Mouse (Mus musculus): ENCODE results near the gene Papss2. TPM values are rescaled to one million over a fixed set of nuclear protein-coding genes. Genes with fewer than 3 reads are reported as not detected.

The Papss2 gene
- total RNA-seq, 2 experiments from 2014 or later = 14.7 to 15.1 TPM

DNA sequence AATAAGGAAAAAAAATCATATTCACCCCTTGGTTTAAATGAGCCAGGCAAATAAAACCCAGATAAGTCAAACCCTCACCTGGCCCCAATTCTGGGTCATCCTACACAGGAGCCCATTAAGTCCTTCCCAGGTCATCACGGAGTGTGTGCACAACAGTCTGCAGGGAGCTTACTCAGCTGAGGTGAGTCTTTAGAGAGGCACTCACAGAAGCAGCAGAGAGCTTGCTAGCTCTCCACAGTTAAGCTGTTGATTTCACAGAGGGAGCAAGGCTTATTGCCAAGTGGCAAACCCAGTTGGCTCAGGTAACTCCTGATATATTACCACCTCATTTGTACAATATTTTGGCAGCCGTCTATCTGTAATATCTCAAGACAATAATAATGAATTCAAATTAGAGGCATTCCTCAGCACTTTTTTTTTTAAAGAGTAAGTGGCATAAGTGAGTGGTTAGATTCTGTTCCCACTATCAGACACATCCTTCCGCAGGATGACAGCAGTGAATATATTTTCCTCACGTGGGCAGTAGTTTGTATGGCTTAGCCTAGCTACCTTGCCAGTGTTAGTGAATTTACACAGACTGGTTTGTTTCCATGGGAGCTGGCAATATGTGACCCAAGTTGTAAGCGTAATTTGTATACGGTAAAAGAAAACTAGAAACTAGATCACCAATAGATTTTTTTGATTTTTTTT, 9.1 kb downstream of the Papss2 start:
- no peak for DNase-seq (ENCODE audit: low spot score in 2 of 2)
- H3K27ac ChIP-seq = no peak overlapping the region
- TF ChIP-seq CTCF (conservative IDR thresholded peaks at IDR 0.05) = no peak

DNA sequence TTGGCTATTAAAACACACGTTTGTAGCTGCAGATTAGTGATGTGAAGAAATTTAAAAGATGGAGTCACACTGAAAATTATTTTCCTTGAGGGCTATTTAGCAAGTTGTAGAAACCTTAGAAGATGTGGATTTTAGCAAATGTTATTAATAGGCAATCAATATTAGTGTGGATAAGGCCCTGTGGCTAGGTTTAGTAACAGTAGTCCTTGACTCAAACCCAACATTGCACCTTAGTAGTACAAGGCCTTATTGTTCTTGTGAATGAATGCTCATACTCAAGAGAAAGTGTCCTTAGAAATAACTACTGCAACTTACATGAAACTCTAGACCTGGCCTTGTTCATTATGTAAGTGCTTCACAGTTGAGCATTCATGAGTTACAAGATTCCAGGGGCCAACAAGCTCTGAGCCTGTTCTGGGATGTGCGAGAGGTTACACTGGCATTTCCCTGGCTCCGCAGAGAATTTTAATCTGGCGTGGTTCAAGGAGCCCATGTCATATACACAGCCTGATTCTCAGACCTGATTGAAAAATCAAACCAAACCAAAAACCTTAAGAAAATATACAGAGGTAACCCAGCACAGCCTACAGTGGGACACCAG, 10.7 kb downstream of the Papss2 start:
- TF ChIP-seq CTCF (conservative IDR thresholded peaks at IDR 0.05) = no peak
- Histone ChIP-seq H3K4me3 (no peak overlapping the region), H3K27ac (no peak overlapping the region)
- DNase-seq (ENCODE audit: low spot score in 2 of 2) = no peak

More for the DNA sequence above, 9.1 kb downstream of the Papss2 start:
- H3K4me3 ChIP-seq = no peak overlapping the region

GRCm38 (mm10) chr19:32607036-32607435, 11.4 kb downstream of the Papss2 start:
- no peak for DNase-seq (ENCODE audit: low spot score in 2 of 2)
- no peak overlapping the region for H3K27ac ChIP-seq
- no peak overlapping the region for H3K4me3 ChIP-seq
- TF ChIP-seq CTCF (conservative IDR thresholded peaks at IDR 0.05) = no peak

GRCm38 (mm10) chr19:32611386-32612092, 15.9 kb downstream of the Papss2 start:
- Histone ChIP-seq H3K4me3 (no peak overlapping the region), H3K27ac (no peak overlapping the region)
- no peak for DNase-seq (ENCODE audit: low spot score in 2 of 2)
- TF ChIP-seq CTCF (conservative IDR thresholded peaks at IDR 0.05) = no peak

- Histone ChIP-seq H3K4me3 (no peak overlapping the region), H3K27ac (no peak overlapping the region)
- no peak for TF ChIP-seq CTCF (conservative IDR thresholded peaks at IDR 0.05)
- no peak for DNase-seq (ENCODE audit: low spot score in 2 of 2)
Measured at GRCm38 (mm10) chr19:32614046-32614771, 18.6 kb downstream of the Papss2 start.

GRCm38 (mm10) chr19:32614772-32615099, 19.1 kb downstream of the Papss2 start:
- no peak for TF ChIP-seq CTCF (conservative IDR thresholded peaks at IDR 0.05)

GRCm38 (mm10) chr19:32616646-32617045, 21.1 kb downstream of the Papss2 start:
- Histone ChIP-seq H3K27ac (no peak overlapping the region), H3K4me3 (no peak overlapping the region)
- DNase-seq (ENCODE audit: low spot score in 2 of 2) = no peak
- no peak for TF ChIP-seq CTCF (conservative IDR thresholded peaks at IDR 0.05)

More at GRCm38 (mm10) chr19:32614772-32615099, 19.1 kb downstream of the Papss2 start:
- no peak for DNase-seq (ENCODE audit: low spot score in 2 of 2)
- Histone ChIP-seq H3K27ac (no peak overlapping the region), H3K4me3 (no peak overlapping the region)

- Histone ChIP-seq H3K4me3 (peak overlapping the region; percentile 1; the same call in 1 of the 2 replicates), H3K27ac (peak overlapping the region; percentile 72)
- DNase-seq (ENCODE audit: low spot score in 2 of 2) = no peak
- no peak for TF ChIP-seq CTCF (conservative IDR thresholded peaks at IDR 0.05)
Measured at GRCm38 (mm10) chr19:32619739-32620138, 24.1 kb downstream of the Papss2 start.

- peak overlapping the region; percentile 72 for H3K27ac ChIP-seq
- no peak overlapping the region; the same call in 1 of the 2 replicates for H3K4me3 ChIP-seq
- no peak for TF ChIP-seq CTCF (conservative IDR thresholded peaks at IDR 0.05)
- DNase-seq (ENCODE audit: low spot score in 2 of 2) = no peak
Measured at GRCm38 (mm10) chr19:32620859-32621445, 25.4 kb downstream of the Papss2 start.

GRCm38 (mm10) chr19:32622142-32622541, 26.6 kb downstream of the Papss2 start:
- no peak for TF ChIP-seq CTCF (conservative IDR thresholded peaks at IDR 0.05)

GRCm38 (mm10) chr19:32626768-32627331, 31.3 kb downstream of the Papss2 start:
- no peak for DNase-seq (ENCODE audit: low spot score in 2 of 2)
- TF ChIP-seq CTCF (conservative IDR thresholded peaks at IDR 0.05) = no peak
- H3K4me3 ChIP-seq = no peak overlapping the region
- H3K27ac ChIP-seq = no peak overlapping the region

More at GRCm38 (mm10) chr19:32622142-32622541, 26.6 kb downstream of the Papss2 start:
- no peak overlapping the region for H3K27ac ChIP-seq
- H3K4me3 ChIP-seq = no peak overlapping the region
- DNase-seq (ENCODE audit: low spot score in 2 of 2) = no peak

DNA sequence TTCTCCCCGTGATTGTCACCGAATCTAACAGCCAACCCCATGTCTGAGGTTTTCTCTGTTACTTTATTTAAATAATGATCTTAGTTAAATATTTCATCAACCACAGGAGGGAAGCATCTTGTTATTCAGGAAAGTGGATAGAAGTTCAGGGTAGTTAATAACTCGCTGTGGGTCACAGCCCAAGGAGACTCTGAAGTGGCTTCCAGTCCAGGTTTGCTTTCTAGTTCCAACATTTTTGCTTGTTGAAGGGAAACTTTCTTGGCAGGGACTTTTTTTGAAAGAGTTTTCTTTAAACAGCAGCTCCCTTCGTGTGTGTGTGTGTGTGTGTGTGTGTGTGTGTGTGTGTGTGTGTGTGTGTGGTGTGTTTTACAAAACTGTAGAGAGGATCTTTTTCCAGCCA, 32.0 kb downstream of the Papss2 start:
- no peak for DNase-seq (ENCODE audit: low spot score in 2 of 2)
- no peak overlapping the region for H3K4me3 ChIP-seq
- no peak overlapping the region for H3K27ac ChIP-seq
- no peak for TF ChIP-seq CTCF (conservative IDR thresholded peaks at IDR 0.05)

All from layer of hippocampus, adult 2 months (tissue).